Mouse (Mus musculus) T-cell, adult 2 months (primary cell): Measurements from ENCODE around the gene Kcnip1.

ENCODE experiments used
- DNase-seq: peaks from one replicate; pipeline ENCODE4 v3.0.0; 2022; ENCODE audit warnings: low spot score

The Kcnip1 gene

GRCm38 (mm10) chr11:33751503-33751902 lies 241.4 kb downstream of the Kcnip1 start:
- no peak for DNase-seq

DNA sequence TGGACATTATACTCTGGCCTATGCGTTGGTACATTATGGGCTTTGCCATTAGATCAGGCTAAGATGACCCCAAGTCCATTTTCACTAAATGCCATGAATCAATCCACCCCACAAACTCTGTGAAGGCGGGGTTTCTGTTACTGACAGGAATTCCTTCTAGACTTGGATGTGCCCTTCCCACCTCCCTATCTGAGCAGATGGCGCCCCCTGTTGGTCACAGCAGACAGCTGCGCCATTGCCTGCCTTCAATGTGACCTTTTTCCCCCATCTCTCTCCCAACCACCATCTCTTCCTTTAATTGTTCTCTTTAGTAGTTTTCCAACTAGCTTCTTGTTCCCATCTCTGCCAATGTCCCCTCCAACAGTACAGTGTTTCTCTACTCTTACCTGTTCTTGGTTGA lies 243.0 kb downstream of the Kcnip1 start:
- no peak for DNase-seq

DNA sequence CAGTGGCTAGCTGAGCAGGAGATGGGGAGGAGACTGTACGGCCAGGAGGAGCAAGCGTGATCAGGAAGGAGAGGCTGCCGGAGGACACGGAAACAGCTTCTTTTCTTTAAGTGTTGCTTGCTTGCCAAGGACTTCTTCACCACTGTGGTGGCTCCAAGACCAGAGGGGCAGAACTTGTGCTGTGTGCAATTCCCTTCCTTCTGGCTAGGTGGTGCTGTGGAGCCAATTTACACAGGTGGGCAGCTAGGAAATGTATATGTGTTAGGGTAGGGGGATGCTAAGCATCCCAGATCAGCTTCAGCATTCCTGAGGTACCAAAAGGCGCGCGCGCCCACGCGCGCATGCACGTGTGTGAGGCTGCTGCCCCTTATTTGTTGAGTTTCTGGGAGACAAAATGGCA lies 243.5 kb downstream of the Kcnip1 start:
- no peak for DNase-seq

- DNase-seq = no peak
Observed at GRCm38 (mm10) chr11:33748754-33749153, 244.2 kb downstream of the Kcnip1 start.

- DNase-seq = no peak
Observed at GRCm38 (mm10) chr11:33747402-33747955, 245.5 kb downstream of the Kcnip1 start.

- DNase-seq = no peak
Observed at GRCm38 (mm10) chr11:33746402-33746801, 246.6 kb downstream of the Kcnip1 start.

DNA sequence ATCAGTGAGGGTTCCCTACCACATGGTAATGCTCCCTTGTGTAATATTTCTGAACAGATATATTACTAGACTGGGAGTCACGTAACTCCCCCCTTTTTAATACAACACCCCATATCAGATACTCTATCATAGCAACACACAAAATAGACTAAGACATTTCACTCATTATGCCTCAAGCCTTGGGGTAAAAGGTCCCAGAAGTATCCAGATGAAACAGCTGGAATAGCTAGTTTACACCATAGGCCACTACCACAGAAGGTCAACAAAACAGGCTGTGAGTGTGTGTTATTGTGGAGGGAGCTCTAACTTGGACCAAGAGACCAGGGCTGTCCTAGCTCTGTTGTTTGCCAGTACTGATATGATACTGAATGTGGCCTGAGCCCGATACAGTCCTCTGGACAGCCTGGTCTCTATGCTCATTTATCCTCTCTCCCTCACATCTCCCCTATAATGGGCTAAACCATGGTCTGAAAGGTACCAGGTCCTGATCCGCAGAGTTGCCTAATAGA lies 247.1 kb downstream of the Kcnip1 start:
- DNase-seq = no peak

DNA sequence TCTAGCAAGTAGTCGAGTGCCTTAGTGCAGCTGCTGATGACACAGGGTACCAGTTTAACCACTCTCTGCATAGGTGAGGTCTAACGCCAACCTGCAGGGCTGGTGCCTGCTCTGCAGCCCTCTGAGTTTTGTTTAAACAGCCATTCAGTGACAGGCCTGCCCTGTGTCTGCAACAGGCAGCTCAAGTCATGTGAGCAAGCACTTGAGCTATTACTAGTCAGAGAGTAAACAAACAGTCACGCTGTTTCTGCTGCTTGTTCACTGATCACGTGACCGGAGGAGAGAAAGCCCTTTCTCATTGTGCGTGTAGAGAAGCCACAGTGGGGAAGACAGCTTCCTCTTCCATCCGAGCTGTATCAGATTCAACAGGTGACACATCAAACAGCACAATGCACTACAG lies 248.5 kb downstream of the Kcnip1 start:
- no peak for DNase-seq

DNA sequence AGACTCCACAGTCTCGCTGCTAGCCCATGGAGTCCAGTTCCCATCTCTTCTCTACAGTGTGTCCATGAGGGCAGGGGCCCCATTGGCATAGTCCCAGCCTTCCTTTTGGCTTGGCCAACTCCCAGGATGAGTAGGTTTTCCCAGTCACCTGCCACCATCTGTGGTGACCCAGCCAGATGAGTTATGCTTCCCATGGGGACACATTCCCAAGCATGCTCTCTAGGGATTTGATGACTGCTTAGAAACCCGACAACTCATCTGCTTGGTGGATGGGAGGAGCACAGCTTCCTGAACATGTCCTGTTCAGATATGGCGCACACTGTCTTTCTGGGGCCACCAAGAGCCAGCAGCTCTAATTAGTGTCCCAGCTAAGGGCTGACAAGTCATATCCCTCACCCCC lies 252.8 kb downstream of the Kcnip1 start:
- DNase-seq = no peak

- DNase-seq = no peak
Observed at GRCm38 (mm10) chr11:33736426-33736825, 256.5 kb downstream of the Kcnip1 start.

DNA sequence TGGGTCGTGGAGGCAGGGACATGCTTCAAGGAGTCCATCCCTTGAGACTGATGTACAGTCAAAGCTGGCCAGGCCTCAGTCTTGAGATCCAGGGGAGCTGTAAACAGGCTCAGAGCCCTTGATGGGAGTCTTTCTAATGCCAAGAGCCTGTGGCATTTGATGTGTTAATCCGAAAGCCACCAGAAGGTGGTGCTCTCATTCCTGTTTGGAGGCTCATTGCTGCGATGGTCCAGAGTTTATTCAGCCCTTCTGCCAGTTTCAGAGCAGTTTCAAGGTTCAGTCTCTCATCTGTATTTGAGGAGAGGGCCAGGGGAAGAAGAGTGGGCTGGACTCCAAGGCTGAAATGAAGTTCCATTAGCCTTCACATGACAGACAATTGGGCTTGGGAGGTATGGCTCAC lies 259.7 kb downstream of the Kcnip1 start:
- DNase-seq = peak; percentile 9

DNA sequence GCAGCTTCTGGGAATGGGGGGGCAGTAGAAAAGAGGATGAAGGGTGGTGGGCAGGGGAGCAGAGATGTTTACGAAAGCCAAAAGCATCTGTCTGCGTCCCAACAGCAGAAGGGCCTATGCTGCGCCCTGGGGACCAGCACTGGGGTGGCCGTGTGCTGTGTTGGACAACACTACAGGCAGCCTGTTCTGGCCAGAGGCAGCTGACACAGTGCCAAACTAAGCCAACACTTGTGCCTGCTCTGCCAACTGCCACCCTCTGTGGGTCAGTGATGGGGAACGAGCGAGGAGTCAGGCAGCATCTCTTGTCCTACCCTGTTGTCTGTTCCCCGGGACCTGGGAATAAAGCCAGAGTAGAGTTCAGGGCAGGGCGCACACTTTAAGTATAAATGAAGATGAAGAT lies 260.6 kb downstream of the Kcnip1 start:
- no peak for DNase-seq

GRCm38 (mm10) chr11:33721297-33721696 lies 271.7 kb downstream of the Kcnip1 start:
- peak; percentile 35 for DNase-seq

GRCm38 (mm10) chr11:33706777-33707176 lies 286.2 kb downstream of the Kcnip1 start:
- DNase-seq = peak; percentile 8

DNA sequence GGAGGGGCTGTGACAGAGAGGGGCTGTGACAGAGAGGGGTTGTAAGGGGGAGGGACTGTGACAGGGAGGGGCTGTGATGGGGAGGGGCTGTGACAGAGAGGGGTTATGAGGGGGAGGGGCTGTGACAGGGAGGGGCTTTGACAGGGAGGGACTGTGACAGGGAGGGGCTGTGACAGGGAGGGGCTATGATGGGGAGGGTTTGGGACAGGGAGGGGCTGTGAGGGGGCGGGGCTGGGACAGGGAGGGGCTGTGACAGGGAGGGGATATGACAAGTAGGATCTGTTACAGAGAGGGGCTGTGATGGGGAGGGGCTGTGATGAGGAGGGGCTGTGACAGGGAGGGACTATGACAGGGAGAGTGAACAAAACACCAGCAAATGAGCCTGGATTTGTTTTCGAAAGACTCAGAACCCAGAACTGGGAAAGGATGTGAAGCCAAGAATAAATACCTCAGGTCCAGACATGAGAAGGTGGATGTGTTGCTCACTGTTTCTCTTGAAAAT lies 290.9 kb downstream of the Kcnip1 start:
- DNase-seq = no peak

- DNase-seq = no peak
Observed at GRCm38 (mm10) chr11:33701236-33701957, 291.6 kb downstream of the Kcnip1 start.

- peak; percentile 71 for DNase-seq
Observed at GRCm38 (mm10) chr11:33700725-33701124, 292.2 kb downstream of the Kcnip1 start.

DNA sequence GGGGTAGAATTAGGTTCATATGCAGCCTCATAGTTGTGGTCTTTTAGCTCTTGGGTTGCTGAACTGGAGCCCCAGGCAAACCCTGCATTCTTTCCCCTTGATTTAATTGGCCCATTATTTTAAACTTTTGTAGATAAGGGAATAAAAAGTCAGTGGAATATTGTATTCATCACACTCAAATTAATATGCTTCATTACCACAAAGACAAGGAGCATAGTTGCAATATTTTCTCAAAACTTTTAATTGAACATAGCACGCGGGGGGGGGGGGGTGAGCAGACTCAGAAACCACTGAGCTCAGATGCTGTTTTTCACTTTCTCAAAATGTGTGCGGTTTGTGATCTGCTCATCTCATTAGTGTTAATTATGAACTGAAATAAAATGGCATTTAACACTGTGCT lies 302.8 kb downstream of the Kcnip1 start:
- no peak for DNase-seq

DNA sequence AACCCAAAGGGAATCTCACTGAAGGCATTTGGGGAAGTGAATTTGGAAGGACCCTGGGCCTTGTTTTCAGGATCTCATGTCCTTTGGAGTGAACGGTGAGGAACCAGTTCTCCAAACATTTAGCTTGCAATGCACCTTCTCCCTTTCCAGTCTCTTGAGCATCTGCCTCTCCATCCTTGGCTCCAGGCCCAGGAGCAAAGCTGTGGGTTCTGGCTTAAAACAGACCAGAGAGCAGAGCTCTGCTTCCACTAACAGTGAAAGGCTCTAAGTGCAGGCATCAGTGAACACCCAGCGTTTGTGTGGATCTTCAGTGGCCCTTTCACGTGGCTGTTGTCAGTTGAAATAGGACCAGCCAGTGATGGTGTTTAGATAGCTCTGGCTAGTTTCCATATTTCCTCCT lies 307.0 kb downstream of the Kcnip1 start:
- DNase-seq = no peak

DNA sequence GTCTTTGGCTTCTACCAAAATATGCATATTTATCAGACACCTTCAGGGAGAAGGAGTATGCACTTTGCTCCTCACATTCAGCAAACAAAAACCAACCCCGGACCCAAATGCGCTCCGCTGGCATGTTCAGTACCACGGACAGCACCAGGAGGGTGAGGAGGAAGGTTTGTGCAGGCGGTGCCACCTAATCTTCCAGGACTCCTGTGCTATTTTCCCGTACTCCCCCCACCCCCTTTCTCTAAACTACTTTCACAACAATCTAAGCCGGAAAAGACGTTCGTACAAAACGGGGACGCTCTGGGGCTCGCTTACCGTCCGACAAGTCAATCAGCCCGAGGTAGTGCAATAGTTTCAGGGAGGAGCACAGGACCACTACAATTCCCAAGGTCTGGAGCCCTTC lies 312.8 kb downstream of the Kcnip1 start:
- DNase-seq = no peak

- DNase-seq = no peak
Observed at GRCm38 (mm10) chr11:33670105-33670965, 322.6 kb downstream of the Kcnip1 start.

DNA sequence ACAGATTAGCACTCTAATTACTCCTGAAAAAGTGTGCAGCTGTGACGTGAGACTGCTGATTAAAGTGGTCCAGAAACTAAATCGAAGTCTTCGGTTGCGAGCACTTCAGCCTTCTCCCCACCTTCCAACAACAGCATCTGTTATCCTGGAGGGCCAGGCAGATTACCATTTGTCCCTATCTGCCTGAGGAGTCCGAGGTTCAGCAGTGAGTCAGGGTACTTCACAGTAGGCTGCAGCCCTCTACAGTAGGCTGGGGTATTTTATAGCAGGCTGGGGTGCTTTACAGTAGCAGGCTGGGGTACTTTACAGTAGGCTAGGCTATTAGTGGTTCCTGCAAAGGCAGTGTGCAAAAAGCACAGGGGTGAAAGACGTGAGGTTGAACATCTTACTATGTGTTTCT lies 324.6 kb downstream of the Kcnip1 start:
- no peak for DNase-seq

DNA sequence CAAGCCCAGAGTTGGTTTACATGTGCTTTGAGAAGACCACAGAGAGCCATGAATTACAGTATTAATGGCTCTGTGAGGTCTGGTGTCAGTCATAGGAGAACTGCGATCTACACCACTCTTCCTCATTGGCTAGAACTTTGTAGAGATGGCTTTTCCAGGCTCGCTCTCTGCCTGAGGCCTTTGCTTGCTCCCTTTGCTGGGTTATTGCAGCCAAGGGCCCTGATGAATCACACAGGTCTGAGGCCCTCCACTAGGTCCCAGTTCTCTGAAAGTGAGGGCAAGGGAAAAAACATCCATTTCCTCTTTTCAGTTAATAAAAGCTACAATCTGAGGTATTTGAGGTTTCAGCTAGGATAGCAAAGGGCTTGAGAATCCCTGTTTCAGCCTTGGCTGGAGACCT lies 329.4 kb downstream of the Kcnip1 start:
- no peak for DNase-seq
